11 mouse cellular contexts compared by ENCODE assay signal in genomic region chr9:50850713-50851112, GRCm38 (mm10). TPM values are rescaled to one million over a fixed set of nuclear protein-coding genes. Genes with fewer than 3 reads are reported as not detected.
A peak's percentile ranks its signal among the peaks of the same experiment; 100 is the strongest.
DNase-seq lines count a peak whose midpoint lies in the region; ATAC-seq and TF ChIP-seq lines count a peak whose summit lies in the region.
"Had no signal": no experiment of that assay in that cellular context is flagged by ENCODE, and none has a peak within 500 bp of the region (broad histone marks: within the 10 kb centered on the region; RNA-seq: fewer than 3 reads in every experiment).

No protein-coding gene starts in this region.

- H3K36me3 ChIP-seq in kidney, embryonic 15.5 days: no peaks in the 10 kb centered on the region
- peaks cover 0 to 17% of the 10 kb centered on the region in 2 experiments; a peak in 2 of 4 replicates for H3K36me3 ChIP-seq in MEL (ENCODE audit: control insufficient read depth in 1 of 2, insufficient read depth in 2 of 2, low read length in 2 of 2)
- no peaks in the 10 kb centered on the region for H3K36me3 ChIP-seq in heart, embryonic 14.5 days (ENCODE audit: control insufficient read depth, insufficient read depth, low read length)

- DNase-seq in kidney, postnatal 4 days: no peak
- peak; percentile 74 for DNase-seq in MEL (ENCODE audit: low read depth, low spot score)
- DNase-seq in lung, postnatal 14 days: peak; percentile 41
- DNase-seq in cerebellum, adult 11-12 months: no peak
- DNase-seq in gastrocnemius, adult 18-20 months (ENCODE audit: low spot score): no peak
- DNase-seq: gastrocnemius, postnatal 10 days had no signal

- H3K4me1 ChIP-seq in kidney, embryonic 15.5 days: peaks cover 59% of the 10 kb centered on the region
- H3K4me1 ChIP-seq in MEL (ENCODE audit: control insufficient read depth in 1 of 2, insufficient read depth in 2 of 2, low read length in 2 of 2): peaks cover 10 to 28% of the 10 kb centered on the region in 2 experiments; a peak in 3 of 4 replicates
- peaks cover 14 to 29% of the 10 kb centered on the region in 2 experiments for H3K4me1 ChIP-seq in heart, embryonic 14.5 days (ENCODE audit: control insufficient read depth in 2 of 2, insufficient read depth in 2 of 2, low read length in 2 of 2)

- 63% methylated on average over 8 of the region's 8 CpGs for WGBS in kidney, embryonic 15.5 days
- WGBS in heart, embryonic 14.5 days: 32% methylated on average over 8 of the region's 8 CpGs

- H3K27ac ChIP-seq in kidney, embryonic 15.5 days: no peak overlapping the region
- no peak overlapping the region for H3K27ac ChIP-seq in MEL (ENCODE audit: control insufficient read depth, low read depth, low read length)
- no peak overlapping the region for H3K27ac ChIP-seq in heart, embryonic 14.5 days (replicated peaks in 1 of 2; ENCODE audit: control insufficient read depth in 1 of 2, insufficient read depth in 1 of 2, low read depth in 2 of 2, low read length in 2 of 2)

- H3K4me2 ChIP-seq in kidney, embryonic 15.5 days: peak overlapping the region; percentile 32; the same call in 1 of the 2 replicates
- peak overlapping the region; percentile 56 for H3K4me2 ChIP-seq in heart, embryonic 14.5 days (ENCODE audit: low read length)
- H3K4me2 ChIP-seq: midbrain, embryonic 11.5 days had no signal

- H3K9ac ChIP-seq in kidney, embryonic 15.5 days: no peak overlapping the region
- peak overlapping the region; percentile 36 for H3K9ac ChIP-seq in MEL (ENCODE audit: control insufficient read depth, low read depth, low read length, poor library complexity, severe bottlenecking)
- peak overlapping the region; percentile 18; the same call in 1 of the 2 replicates for H3K9ac ChIP-seq in heart, embryonic 14.5 days (ENCODE audit: low read length)

- no peaks in the 10 kb centered on the region for H3K27me3 ChIP-seq in kidney, embryonic 15.5 days
- no peaks in the 10 kb centered on the region for H3K27me3 ChIP-seq in MEL (ENCODE audit: control insufficient read depth in 1 of 2, insufficient read depth in 2 of 2, low read length in 2 of 2)
- no peaks in the 10 kb centered on the region for H3K27me3 ChIP-seq in heart, embryonic 14.5 days (ENCODE audit: control insufficient read depth, insufficient read depth, low read length)
- H3K27me3 ChIP-seq: Patski had no signal

- TF ChIP-seq RAD21 in MEL (IDR thresholded peaks at IDR 0.05; ENCODE audit: low read depth, low read length): no peak

- TF ChIP-seq POLR2A in MEL (IDR thresholded peaks at IDR 0.05; ENCODE audit: control insufficient read depth in 1 of 2, insufficient read depth in 1 of 2, low read depth in 1 of 2, low read length in 2 of 2, poor library complexity in 1 of 2): no peak

- no peak for TF ChIP-seq CTCF in MEL (IDR thresholded peaks at IDR 0.05 in 2 of 3, conservative IDR thresholded peaks at IDR 0.05 in 1 of 3; ENCODE audit: control insufficient read depth in 1 of 3, insufficient read depth in 1 of 3, low read depth in 2 of 3, low read length in 3 of 3, poor library complexity in 1 of 3, severe bottlenecking in 1 of 3)

- H3K79me2 ChIP-seq in MEL (ENCODE audit: control insufficient read depth, insufficient read depth, low read length, poor library complexity): no peaks in the 10 kb centered on the region

- no peak overlapping the region for H3K4me3 ChIP-seq in kidney, embryonic 15.5 days (replicated peaks)
- peak overlapping the region; percentile 25 to 37 for H3K4me3 ChIP-seq in MEL (ENCODE audit: control insufficient read depth in 1 of 2, insufficient read depth in 1 of 2, low read depth in 2 of 2, low read length in 2 of 2)
- peak overlapping the region in 1 of 2 experiments; percentile 2; a peak in 1 of 4 replicates for H3K4me3 ChIP-seq in heart, embryonic 14.5 days (ENCODE audit: control insufficient read depth in 1 of 2, insufficient read depth in 1 of 2, low read depth in 1 of 2, low read length in 2 of 2)

- ATAC-seq in kidney, embryonic 15.5 days (replicated peaks; ENCODE audit: low FRiP score): no peak
- no peak for ATAC-seq in heart, embryonic 14.5 days (ENCODE audit: insufficient number of reproducible peaks, insufficient read depth, low FRiP score, low read depth)
- no peak for ATAC-seq in CD4-positive, CD25-positive, alpha-beta regulatory T cell, adult 4 months
- ATAC-seq: Patski had no signal

- no peaks in the 10 kb centered on the region for H3K9me3 ChIP-seq in kidney, embryonic 15.5 days (replicated peaks)
- no peaks in the 10 kb centered on the region for H3K9me3 ChIP-seq in MEL (replicated peaks; ENCODE audit: insufficient read depth, low read length)
- H3K9me3 ChIP-seq in heart, embryonic 14.5 days (ENCODE audit: control insufficient read depth, low read length): no peaks in the 10 kb centered on the region

- TF ChIP-seq EP300 in MEL (IDR thresholded peaks at IDR 0.05; ENCODE audit: low read depth in 1 of 2, low read length in 2 of 2): peak; percentile 28 to 44; a peak in 2 of 4 replicates

TF ChIP-seq in MEL, 35 proteins besides CTCF, POLR2A, EP300 and RAD21:
- TF ChIP-seq GATA1 (IDR thresholded peaks at IDR 0.05; ENCODE audit: low read depth, low read length): peak; percentile 71; the same call in 1 of the 2 replicates
- TF ChIP-seq MAZ (IDR thresholded peaks at IDR 0.05; ENCODE audit: low read depth, low read length): 0 out of 2 replicates have a peak, but pooled peaks have one; percentile 45
- peak; percentile 75; the same call in 1 of the 2 replicates for TF ChIP-seq SIN3A (IDR thresholded peaks at IDR 0.05; ENCODE audit: low read length)
- TF ChIP-seq ETS1 (IDR thresholded peaks at IDR 0.05; ENCODE audit: low read depth, low read length): no peak
- peak; percentile 76 for TF ChIP-seq MXI1 (IDR thresholded peaks at IDR 0.05; ENCODE audit: low read depth, low read length)
- TF ChIP-seq ZNF384 (IDR thresholded peaks at IDR 0.05; ENCODE audit: low read depth, low read length): no peak
- TF ChIP-seq TCF12 (IDR thresholded peaks at IDR 0.05; ENCODE audit: low read depth, low read length): 0 out of 2 replicates have a peak, but pooled peaks have one; percentile 12
- peak; percentile 52; the same call in 1 of the 2 replicates for TF ChIP-seq BHLHE40 (IDR thresholded peaks at IDR 0.05; ENCODE audit: borderline replicate concordance, low read depth, low read length)
- TF ChIP-seq MAX (IDR thresholded peaks at IDR 0.05; ENCODE audit: low read length): peak; percentile 53
TF ChIP-seq in MEL: peak in this region for 7.

RNA-seq across cellular contexts. Expression of gene Ppp2r1b, which starts 5.6 kb away (rescaled TPM):
- 74.8 and 75.6 TPM in 2 replicates for polyA plus RNA-seq in kidney, embryonic 15.5 days (2015; fragmentation: Nextera tagmentation; extraction: Ambion mirVana)
- 65.0 and 67.6 TPM in 2 replicates for total RNA-seq in MEL (2012; rRNA removed)
- polyA plus RNA-seq in MEL (2012; ENCODE audit: insufficient read depth in 1 of 2, insufficient read length in 2 of 2, low read depth in 1 of 2, low replicate concordance in 2 of 2, missing spikeins in 1 of 2): 100 to 1,000 TPM in 1 of 2 experiments, not detected in 1; 101 TPM
- polyA plus RNA-seq in heart, embryonic 14.5 days (2014; fragmentation: Nextera tagmentation; extraction: Ambion mirVana): 38.8 and 39.4 TPM in 2 replicates
- total RNA-seq in gastrocnemius, adult 18-20 months (2021): 1 to 10 TPM; 4.3 to 5.4 TPM
- 10 to 100 TPM; 58.6 to 79.7 TPM for polyA plus RNA-seq in CD4-positive, CD25-positive, alpha-beta regulatory T cell, adult 4 months (2017; shearing (Covaris generic))

Comparison
In these comparisons a context has a peak if more than half of its experiments do, and no peak if none do; other contexts are left out.
1. DNase-seq: peak in MEL (single experiment) and lung, postnatal 14 days (single experiment); none in kidney, postnatal 4 days (0 of 2), cerebellum, adult 11-12 months (single experiment) and gastrocnemius, adult 18-20 months (single experiment).